Comparison of ENCODE assay signal across 19 mouse cellular contexts in the genomic region with DNA sequence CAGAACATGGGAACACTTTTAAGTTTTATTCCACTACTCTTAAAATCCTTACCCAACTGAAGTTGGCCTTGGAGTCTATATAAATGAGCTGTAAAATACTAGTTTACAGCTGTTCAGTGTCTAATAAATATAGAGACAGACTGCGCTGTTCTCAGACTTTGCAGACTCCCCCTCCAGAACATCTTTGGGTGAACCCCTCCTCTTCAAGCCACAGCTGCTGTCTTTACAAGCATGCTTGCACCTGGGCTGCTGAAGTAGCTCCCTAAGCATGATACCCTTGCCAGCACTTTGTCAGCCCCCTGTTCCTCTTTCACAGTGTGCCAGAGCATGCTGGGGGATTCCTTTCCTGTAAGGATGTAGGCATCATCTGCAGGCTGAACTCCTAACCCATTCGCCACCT.
A peak's percentile ranks its signal among the peaks of the same experiment; 100 is the strongest.
DNase-seq lines count a peak whose midpoint lies in the region; ATAC-seq and TF ChIP-seq lines count a peak whose summit lies in the region.
"Had no signal": no experiment of that assay in that cellular context is flagged by ENCODE, and none has a peak within 500 bp of the region (broad histone marks: within the 10 kb centered on the region; RNA-seq: fewer than 3 reads in every experiment).

No protein-coding gene starts in this region.

- WGBS in limb, embryonic 11.5 days = 72% methylated on average over 2 of the region's 2 CpGs
- 94% methylated on average over 2 of the region's 2 CpGs for WGBS in limb, embryonic 10.5 days
- 59% methylated on average over 2 of the region's 2 CpGs for WGBS in limb, embryonic 12.5 days

- no peaks in the 10 kb centered on the region for H3K4me1 ChIP-seq in limb, embryonic 11.5 days (ENCODE audit: control insufficient read depth, insufficient read depth, low read length)
- no peaks in the 10 kb centered on the region for H3K4me1 ChIP-seq in limb, embryonic 10.5 days
- peaks cover 10 to 11% of the 10 kb centered on the region in 2 experiments for H3K4me1 ChIP-seq in MEL (ENCODE audit: control insufficient read depth in 1 of 2, insufficient read depth in 2 of 2, low read length in 2 of 2)
- H3K4me1 ChIP-seq in limb, embryonic 12.5 days (replicated peaks) = peaks cover 8% of the 10 kb centered on the region
- H3K4me1 ChIP-seq: forebrain, embryonic 13.5 days; stomach, embryonic 15.5 days had no signal

- H3K36me3 ChIP-seq in limb, embryonic 11.5 days (ENCODE audit: control insufficient read depth, insufficient read depth, low read length) = no peaks in the 10 kb centered on the region
- no peaks in the 10 kb centered on the region for H3K36me3 ChIP-seq in limb, embryonic 10.5 days
- H3K36me3 ChIP-seq in MEL (ENCODE audit: control insufficient read depth in 1 of 2, insufficient read depth in 2 of 2, low read length in 2 of 2) = peaks cover 0 to 12% of the 10 kb centered on the region in 2 experiments; a peak in 2 of 4 replicates
- H3K36me3 ChIP-seq in limb, embryonic 12.5 days = no peaks in the 10 kb centered on the region
- H3K36me3 ChIP-seq: stomach, embryonic 15.5 days had no signal

- no peak for DNase-seq in limb, embryonic 11.5 days (ENCODE audit: low spot score)
- DNase-seq in limb, embryonic 10.5 days (ENCODE audit: low spot score) = no peak
- peak; percentile 41 for DNase-seq in MEL (ENCODE audit: low read depth, low spot score)
- DNase-seq in thymus, postnatal 10 days (ENCODE audit: low spot score in 2 of 2) = peak; percentile 4 to 17
- no peak for DNase-seq in adrenal gland, postnatal 10 days
- no peak for DNase-seq in cerebellum, adult 18-20 months
- DNase-seq: adrenal gland, adult 2 months; cerebellum, postnatal 14 days; gastrocnemius, postnatal 25 days; liver; right cerebral cortex, adult 18-20 months; spleen, adult 18-20 months had no signal

- no peaks in the 10 kb centered on the region for H3K79me2 ChIP-seq in MEL (ENCODE audit: control insufficient read depth, insufficient read depth, low read length, poor library complexity)

- H3K9me3 ChIP-seq in limb, embryonic 11.5 days (ENCODE audit: control insufficient read depth, low read length) = no peaks in the 10 kb centered on the region
- no peaks in the 10 kb centered on the region for H3K9me3 ChIP-seq in limb, embryonic 10.5 days (replicated peaks)
- H3K9me3 ChIP-seq in MEL (replicated peaks; ENCODE audit: insufficient read depth, low read length) = no peaks in the 10 kb centered on the region
- no peaks in the 10 kb centered on the region for H3K9me3 ChIP-seq in limb, embryonic 12.5 days
- H3K9me3 ChIP-seq: forebrain, embryonic 13.5 days; stomach, embryonic 15.5 days had no signal

- TF ChIP-seq RAD21 in MEL (IDR thresholded peaks at IDR 0.05; ENCODE audit: low read depth, low read length) = no peak

- H3K9ac ChIP-seq in limb, embryonic 11.5 days (ENCODE audit: low read length) = no peak overlapping the region
- H3K9ac ChIP-seq in MEL (ENCODE audit: control insufficient read depth, low read depth, low read length, poor library complexity, severe bottlenecking) = no peak overlapping the region
- H3K9ac ChIP-seq in limb, embryonic 12.5 days (replicated peaks) = no peak overlapping the region
- H3K9ac ChIP-seq: forebrain, embryonic 13.5 days; stomach, embryonic 15.5 days had no signal

- H3K27me3 ChIP-seq in limb, embryonic 11.5 days (ENCODE audit: control insufficient read depth, insufficient read depth, low read length) = no peaks in the 10 kb centered on the region
- H3K27me3 ChIP-seq in limb, embryonic 10.5 days (ENCODE audit: low read depth, poor library complexity, severe bottlenecking) = no peaks in the 10 kb centered on the region
- H3K27me3 ChIP-seq in MEL (ENCODE audit: control insufficient read depth in 1 of 2, insufficient read depth in 2 of 2, low read length in 2 of 2) = no peaks in the 10 kb centered on the region
- H3K27me3 ChIP-seq in limb, embryonic 12.5 days = 0 out of 2 replicates have a peak, but pooled peaks cover 3% of the 10 kb centered on the region
- H3K27me3 ChIP-seq: forebrain, embryonic 13.5 days; stomach, embryonic 15.5 days had no signal

- TF ChIP-seq EP300 in MEL (IDR thresholded peaks at IDR 0.05; ENCODE audit: low read depth in 1 of 2, low read length in 2 of 2) = no peak

- ATAC-seq in limb, embryonic 11.5 days (ENCODE audit: insufficient number of reproducible peaks, low FRiP score, low TSS enrichment, low read depth) = peak; percentile 65; the same call in 1 of the 2 replicates
- peak; percentile 73 for ATAC-seq in limb, embryonic 12.5 days (ENCODE audit: insufficient number of reproducible peaks, insufficient read depth, low FRiP score, low TSS enrichment, low read depth)
- ATAC-seq in erythroid progenitor cell, adult 5-6 weeks (replicated peaks; ENCODE audit: low FRiP score, poor library complexity, severe bottlenecking) = no peak
- ATAC-seq: forebrain, embryonic 13.5 days; hindbrain, embryonic 16.5 days; intestine, postnatal 0 days had no signal

- H3K4me3 ChIP-seq in limb, embryonic 11.5 days (ENCODE audit: low read depth, low read length) = no peak overlapping the region
- H3K4me3 ChIP-seq in limb, embryonic 10.5 days = no peak overlapping the region
- no peak overlapping the region for H3K4me3 ChIP-seq in MEL (ENCODE audit: control insufficient read depth in 1 of 2, insufficient read depth in 1 of 2, low read depth in 2 of 2, low read length in 2 of 2)
- H3K4me3 ChIP-seq in limb, embryonic 12.5 days (replicated peaks) = no peak overlapping the region
- H3K4me3 ChIP-seq: forebrain, embryonic 13.5 days; left cerebral cortex, adult 2 months; stomach, embryonic 15.5 days had no signal

- no peak overlapping the region for H3K4me2 ChIP-seq in limb, embryonic 11.5 days (ENCODE audit: low read depth, severe bottlenecking)
- no peak overlapping the region for H3K4me2 ChIP-seq in limb, embryonic 12.5 days
- H3K4me2 ChIP-seq: forebrain, embryonic 13.5 days; stomach, embryonic 15.5 days had no signal

- no peak overlapping the region for H3K27ac ChIP-seq in limb, embryonic 11.5 days (replicated peaks; ENCODE audit: low read depth, low read length)
- H3K27ac ChIP-seq in limb, embryonic 10.5 days = no peak overlapping the region
- H3K27ac ChIP-seq in MEL (ENCODE audit: control insufficient read depth, low read depth, low read length) = no peak overlapping the region
- H3K27ac ChIP-seq in limb, embryonic 12.5 days = no peak overlapping the region
- H3K27ac ChIP-seq: forebrain, embryonic 13.5 days; left cerebral cortex, adult 2 months; stomach, embryonic 15.5 days had no signal

- no peak for TF ChIP-seq CTCF in MEL (IDR thresholded peaks at IDR 0.05 in 2 of 3, conservative IDR thresholded peaks at IDR 0.05 in 1 of 3; ENCODE audit: control insufficient read depth in 1 of 3, insufficient read depth in 1 of 3, low read depth in 2 of 3, low read length in 3 of 3, poor library complexity in 1 of 3, severe bottlenecking in 1 of 3)

- no peak for TF ChIP-seq POLR2A in MEL (IDR thresholded peaks at IDR 0.05; ENCODE audit: control insufficient read depth in 1 of 2, insufficient read depth in 1 of 2, low read depth in 1 of 2, low read length in 2 of 2, poor library complexity in 1 of 2)

TF ChIP-seq in MEL, 35 proteins besides CTCF, POLR2A, EP300 and RAD21:
- TF ChIP-seq ZKSCAN1 (IDR thresholded peaks at IDR 0.05; ENCODE audit: low read depth, low read length) (no peak), E2F4 (IDR thresholded peaks at IDR 0.05; ENCODE audit: borderline replicate concordance, low read depth, low read length) (no peak), MXI1 (IDR thresholded peaks at IDR 0.05; ENCODE audit: low read depth, low read length) (no peak), GABPA (IDR thresholded peaks at IDR 0.05; ENCODE audit: low read depth, low read length) (no peak)

Comparison
In these comparisons a context has a peak if more than half of its experiments do, and no peak if none do; other contexts are left out.
1. DNase-seq: peak in MEL (single experiment) and thymus, postnatal 10 days (2 of 2); none in limb, embryonic 11.5 days (single experiment), limb, embryonic 10.5 days (single experiment), adrenal gland, postnatal 10 days (single experiment) and cerebellum, adult 18-20 months (0 of 2).